Mouse (Mus musculus): Measurements from ENCODE around the gene Opa3.
"Not testable (repeated sequence)": the region's sequence is repeated elsewhere in the genome, so short reads cannot be mapped to it uniquely, and the experiment has no call there.

The Opa3 gene

GRCm38 (mm10) chr7:19279581-19280114, 51.5 kb downstream of the Opa3 start, which contains the start of gene Ppm1n:
Ppm1n (minus strand) TSS chr7:19280064.
- no peak for DNase-seq (ENCODE audit: extremely low read depth, low read depth)

GRCm38 (mm10) chr7:19281680-19282304, 53.7 kb downstream of the Opa3 start:
- not testable (repeated sequence) for DNase-seq (ENCODE audit: extremely low read depth, low read depth)

GRCm38 (mm10) chr7:19282385-19282784, 54.3 kb downstream of the Opa3 start, which contains the start of gene Rtn2:
Rtn2 (plus strand) TSS chr7:19282624.
- DNase-seq (ENCODE audit: extremely low read depth, low read depth), result no peak

GRCm38 (mm10) chr7:19282791-19283405, 54.8 kb downstream of the Opa3 start:
- no peak for DNase-seq (ENCODE audit: extremely low read depth, low read depth)

GRCm38 (mm10) chr7:19283406-19283804, 55.3 kb downstream of the Opa3 start:
- DNase-seq (ENCODE audit: extremely low read depth, low read depth), result no peak

- no peak for DNase-seq (ENCODE audit: extremely low read depth, low read depth)
These were observed 56.6 kb downstream of the Opa3 start for GRCm38 (mm10) chr7:19284763-19285162.

- no peak for DNase-seq (ENCODE audit: extremely low read depth, low read depth)
These were observed 62.9 kb downstream of the Opa3 start for GRCm38 (mm10) chr7:19290969-19291596.

GRCm38 (mm10) chr7:19295503-19296185, 67.5 kb downstream of the Opa3 start:
- DNase-seq (ENCODE audit: extremely low read depth, low read depth), result peak; percentile 80

- no peak for DNase-seq (ENCODE audit: extremely low read depth, low read depth)
These were observed 68.9 kb downstream of the Opa3 start for GRCm38 (mm10) chr7:19297034-19297433.

- DNase-seq (ENCODE audit: extremely low read depth, low read depth), result no peak
These were observed 69.7 kb downstream of the Opa3 start for GRCm38 (mm10) chr7:19297794-19298193.

GRCm38 (mm10) chr7:19299194-19299593, 71.1 kb downstream of the Opa3 start:
- peak; percentile 50 for DNase-seq (ENCODE audit: extremely low read depth, low read depth)

GRCm38 (mm10) chr7:19300501-19301421, 72.6 kb downstream of the Opa3 start:
- DNase-seq (ENCODE audit: extremely low read depth, low read depth), result peak; percentile 80

GRCm38 (mm10) chr7:19301461-19302263, 73.5 kb downstream of the Opa3 start:
- DNase-seq (ENCODE audit: extremely low read depth, low read depth), result no peak

GRCm38 (mm10) chr7:19302264-19303045, 74.3 kb downstream of the Opa3 start:
- DNase-seq (ENCODE audit: extremely low read depth, low read depth), result no peak

GRCm38 (mm10) chr7:19303046-19303305, 74.8 kb downstream of the Opa3 start:
- DNase-seq (ENCODE audit: extremely low read depth, low read depth), result no peak

- no peak for DNase-seq (ENCODE audit: extremely low read depth, low read depth)
These were observed 75.6 kb downstream of the Opa3 start for GRCm38 (mm10) chr7:19303770-19304169.

GRCm38 (mm10) chr7:19304501-19305412, 76.6 kb downstream of the Opa3 start:
- no peak for DNase-seq (ENCODE audit: extremely low read depth, low read depth)

- no peak for DNase-seq (ENCODE audit: extremely low read depth, low read depth)
These were observed 77.2 kb downstream of the Opa3 start for GRCm38 (mm10) chr7:19305413-19305735.
